Mouse (Mus musculus) forebrain, postnatal 0 days (tissue): ENCODE data around the gene Fam161a. TPM values are rescaled to one million over a fixed set of nuclear protein-coding genes. Genes with fewer than 3 reads are reported as not detected.
"Not testable (repeated sequence)": the region's sequence is repeated elsewhere in the genome, so short reads cannot be mapped to it uniquely, and the experiment has no call there.

ENCODE experiments used
- ATAC-seq: fragments of 200-750 bp; cut with Nextera tagmentation; 2 replicates; pipeline ENCODE4 v1.8.0; 2017; ENCODE audit warnings: mild to moderate bottlenecking, moderate library complexity
- DNase-seq: peaks from one replicate; pipeline ENCODE4 v3.0.0-alpha.2; 2015
- H3K27ac ChIP-seq: fragments of 300-500 bp; sonication (generic); 2 replicates; pipeline ENCODE4 v1.5.1; 2014; ENCODE audit warnings: low read depth, mild to moderate bottlenecking, antibody characterized with exemption, low read length, moderate library complexity, mixed read lengths
- H3K27me3 ChIP-seq: fragments of 300-500 bp; sonication (generic); 2 replicates; pipeline ENCODE4 v1.6.1; 2014; ENCODE audit warnings: mild to moderate bottlenecking, low read length, mixed read lengths; ENCODE audit not compliant: insufficient read depth
- H3K36me3 ChIP-seq: fragments of 300-500 bp; sonication (generic); 2 replicates; pipeline ENCODE4 v1.6.1; 2014; ENCODE audit warnings: mild to moderate bottlenecking, moderate library complexity; ENCODE audit not compliant: insufficient read depth
- H3K4me1 ChIP-seq: fragments of 300-500 bp; sonication (generic); 2 replicates; pipeline ENCODE4 v1.6.1; 2014; ENCODE audit warnings: antibody characterized with exemption; ENCODE audit not compliant: insufficient read depth
- H3K4me2 ChIP-seq: fragments of 300-500 bp; sonication (generic); 2 replicates; pipeline ENCODE4 v1.6.1; 2014; ENCODE audit warnings: low read depth, mild to moderate bottlenecking, moderate library complexity
- H3K4me3 ChIP-seq: fragments of 300-500 bp; sonication (generic); 2 replicates; pipeline ENCODE4 v1.5.1; 2014; ENCODE audit warnings: low read depth, low read length, mixed read lengths
- H3K9ac ChIP-seq: fragments of 300-500 bp; sonication (generic); 2 replicates; pipeline ENCODE4 v1.6.1; 2014; ENCODE audit warnings: mild to moderate bottlenecking
- H3K9me3 ChIP-seq: fragments of 300-500 bp; sonication (generic); 2 replicates; pipeline ENCODE4 v1.6.1; 2016; ENCODE audit warnings: low read length
- CTCF ChIP-seq: sonication (generic); IDR thresholded peaks from 2 replicates; pipeline ENCODE4 v1.5.1; 2016; ENCODE audit warnings: antibody characterized with exemption, control low read depth, low read depth
- WGBS: fragments of 180-500 bp; shearing (Covaris S2); extraction: QIAGEN DNeasy Blood & Tissue Kit; methylation state at CpG from one replicate; pipeline ENCODE4 v1.1.7; 2014; 5-methylcytosine and 5-hydroxymethylcytosine counted together
- polyA plus RNA-seq: library from polyadenylated mRNA; unstranded; fragments of >200 nt; fragmentation: Nextera tagmentation; extraction: Ambion mirVana; gene quantifications from 2 replicates; pipeline ENCODE4 v1.2.1, GENCODE M21; 2015
- total RNA-seq: library from RNA; depleted of rRNA; stranded (reverse); fragments of >200 nt; gene quantifications from 2 replicates; pipeline ENCODE4 v1.2.3, GENCODE M21; 2014

Gene Fam161a
- total and polyA plus RNA-seq, 2 experiments from 2014 or later, result 6.9 to 7.8 TPM

DNA sequence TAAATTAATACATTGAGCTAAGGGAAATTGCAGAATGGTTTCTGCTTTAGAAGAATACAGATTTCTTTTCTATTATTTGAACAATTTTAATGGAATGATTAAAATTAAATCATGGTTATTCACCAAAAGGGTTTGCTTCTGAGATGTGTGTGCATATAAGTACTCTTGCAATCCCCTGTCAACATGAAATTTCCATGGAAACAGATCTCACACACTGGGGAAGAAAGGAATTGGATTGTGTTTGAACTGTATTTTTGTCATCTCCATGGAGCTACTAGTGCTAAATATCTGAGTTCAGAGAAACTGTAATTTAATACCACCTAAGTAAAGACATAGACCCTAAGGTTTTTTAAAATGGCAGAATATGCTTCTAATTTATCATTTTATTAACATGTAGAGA is 42.3 kb downstream of the Fam161a start:
- H3K27me3 ChIP-seq, result no peaks in the 10 kb centered on the region
- no peaks in the 10 kb centered on the region for H3K9me3 ChIP-seq
- peak; percentile 15 for DNase-seq
- H3K4me3 ChIP-seq, result no peak overlapping the region
- ATAC-seq, result peak; percentile 81
- no peak for TF ChIP-seq CTCF
- H3K4me1 ChIP-seq, result no peaks in the 10 kb centered on the region
- no peak overlapping the region for H3K27ac ChIP-seq
- H3K36me3 ChIP-seq, result no peaks in the 10 kb centered on the region
- no peak overlapping the region for H3K9ac ChIP-seq
- no peak overlapping the region for H3K4me2 ChIP-seq

DNA sequence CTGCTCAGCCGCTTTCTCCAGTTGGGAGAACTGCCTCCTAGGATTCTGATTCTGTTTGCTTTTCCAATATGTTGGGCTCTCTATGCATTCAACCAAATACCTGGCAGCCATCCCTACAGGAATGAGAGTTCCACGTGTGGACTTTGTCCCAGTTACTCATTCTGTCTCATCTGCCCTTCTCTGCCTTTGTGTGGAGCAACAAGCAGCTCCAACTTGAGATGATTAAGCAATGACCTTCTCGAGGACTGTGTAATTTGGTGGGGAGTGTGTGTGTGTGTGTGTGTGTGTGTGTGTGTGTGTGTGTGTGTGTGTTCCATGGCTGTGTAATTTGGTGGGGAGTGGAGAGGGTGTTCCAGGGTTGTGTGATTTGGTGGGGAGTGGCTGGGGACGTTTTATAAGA is 45.0 kb downstream of the Fam161a start:
- no peak for DNase-seq
- Histone ChIP-seq H3K36me3 (no peaks in the 10 kb centered on the region), H3K4me2 (no peak overlapping the region), H3K4me1 (no peaks in the 10 kb centered on the region), H3K9ac (no peak overlapping the region), H3K27me3 (no peaks in the 10 kb centered on the region), H3K4me3 (no peak overlapping the region), H3K9me3 (no peaks in the 10 kb centered on the region), H3K27ac (no peak overlapping the region)
- TF ChIP-seq CTCF, result no peak
- no peak for ATAC-seq
- WGBS, result 68% methylated on average over 4 of the region's 4 CpGs

- H3K9me3 ChIP-seq, result no peaks in the 10 kb centered on the region
- 88% methylated on average over 6 of the region's 6 CpGs for WGBS
- no peak overlapping the region for H3K9ac ChIP-seq
- H3K27ac ChIP-seq, result no peak overlapping the region
- no peaks in the 10 kb centered on the region for H3K27me3 ChIP-seq
- ATAC-seq, result no peak
- no peak for DNase-seq
- TF ChIP-seq CTCF, result no peak
- H3K4me3 ChIP-seq, result no peak overlapping the region
- H3K36me3 ChIP-seq, result no peaks in the 10 kb centered on the region
- no peaks in the 10 kb centered on the region for H3K4me1 ChIP-seq
- H3K4me2 ChIP-seq, result no peak overlapping the region
Observed at GRCm38 (mm10) chr11:23063153-23063552, 55.8 kb downstream of the Fam161a start.

GRCm38 (mm10) chr11:23063857-23064256 is 56.5 kb downstream of the Fam161a start:
- TF ChIP-seq CTCF, result no peak
- ATAC-seq (no peak), DNase-seq (no peak)
- WGBS, result 60% methylated on average over 3 of the region's 3 CpGs
- no peaks in the 10 kb centered on the region for H3K9me3 ChIP-seq
- H3K4me1 ChIP-seq, result no peaks in the 10 kb centered on the region
- no peak overlapping the region for H3K4me2 ChIP-seq
- no peak overlapping the region for H3K27ac ChIP-seq
- H3K4me3 ChIP-seq, result no peak overlapping the region
- no peaks in the 10 kb centered on the region for H3K36me3 ChIP-seq
- no peaks in the 10 kb centered on the region for H3K27me3 ChIP-seq
- H3K9ac ChIP-seq, result no peak overlapping the region

DNA sequence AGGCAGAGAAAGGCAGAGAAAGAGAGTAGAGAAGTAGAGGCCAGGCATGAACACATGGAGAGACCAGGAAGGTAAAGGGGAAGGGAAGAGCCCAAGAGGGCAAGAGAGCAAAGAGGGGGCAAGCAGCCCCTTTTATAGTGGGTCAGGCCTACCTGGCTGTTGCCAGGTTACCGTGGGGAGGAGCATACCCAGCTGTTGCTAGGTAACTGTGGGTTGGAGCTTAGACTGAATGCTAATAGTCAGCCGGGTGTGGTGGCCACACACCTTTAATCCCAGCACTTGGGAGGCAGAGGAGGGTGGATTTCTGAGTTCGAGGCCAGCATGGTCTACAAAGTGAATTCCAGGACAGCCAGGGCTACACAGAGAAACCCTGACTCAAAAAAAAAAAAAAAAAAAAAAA is 56.9 kb downstream of the Fam161a start:
- H3K27me3 ChIP-seq, ATAC-seq, H3K36me3 ChIP-seq, H3K9ac ChIP-seq, H3K4me3 ChIP-seq, H3K4me2 ChIP-seq, H3K9me3 ChIP-seq, DNase-seq, H3K4me1 ChIP-seq, H3K27ac ChIP-seq: not testable (repeated sequence)
- 35% methylated on average over 3 of the region's 3 CpGs for WGBS

DNA sequence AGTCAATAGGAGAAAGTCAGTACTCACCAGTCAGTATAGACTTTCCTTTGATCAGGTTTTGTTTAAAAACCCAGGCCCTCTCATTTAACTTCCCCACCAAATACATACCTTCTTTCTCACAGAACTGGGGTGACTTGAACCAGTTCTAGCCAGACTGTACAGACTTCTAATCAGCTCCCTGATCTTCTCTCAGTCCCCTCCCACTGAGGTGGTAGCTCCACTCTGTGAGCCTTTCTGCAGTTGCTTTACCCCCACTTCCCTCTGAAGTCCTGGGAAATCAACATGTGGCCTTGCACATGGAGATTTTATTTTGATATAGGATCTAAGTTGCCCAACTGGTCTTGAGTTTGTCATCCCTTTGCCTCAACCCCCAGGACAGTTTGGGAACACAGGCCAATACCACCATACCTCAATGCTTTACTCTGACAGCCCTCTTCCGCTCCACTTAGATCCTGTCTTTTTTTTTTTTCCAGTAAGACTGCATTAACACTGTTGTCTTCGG is 57.9 kb downstream of the Fam161a start:
- ATAC-seq (no peak), DNase-seq (no peak)
- Histone ChIP-seq H3K27ac (no peak overlapping the region), H3K27me3 (no peaks in the 10 kb centered on the region), H3K4me3 (no peak overlapping the region), H3K4me1 (no peaks in the 10 kb centered on the region), H3K9ac (no peak overlapping the region), H3K9me3 (no peaks in the 10 kb centered on the region), H3K4me2 (no peak overlapping the region), H3K36me3 (no peaks in the 10 kb centered on the region)
- 86% methylated on average over 2 of the region's 2 CpGs for WGBS
- no peak for TF ChIP-seq CTCF

GRCm38 (mm10) chr11:23067395-23068136 is 60.2 kb downstream of the Fam161a start:
- Histone ChIP-seq H3K27ac (peak overlapping the region; percentile 82), H3K9me3 (no peaks in the 10 kb centered on the region), H3K36me3 (no peaks in the 10 kb centered on the region), H3K27me3 (no peaks in the 10 kb centered on the region), H3K4me1 (no peaks in the 10 kb centered on the region), H3K4me2 (peak overlapping the region; percentile 69), H3K4me3 (peak overlapping the region; percentile 69), H3K9ac (peak overlapping the region; percentile 81)
- WGBS, result under 1% methylated on average over 49 of the region's 49 CpGs
- ATAC-seq (peak; percentile 100), DNase-seq (peak; percentile 96)
- TF ChIP-seq CTCF, result no peak
